Mouse (Mus musculus) E14TG2a.4 (cell line): ENCODE measurements around the gene Lrrc7.

Source experiments
- CTCF ChIP-seq: conservative IDR thresholded peaks from 2 replicates; pipeline ENCODE4 v1.5.1; 2014; ENCODE audit warnings: low read length
- NANOG ChIP-seq: IDR thresholded peaks from 2 replicates; pipeline ENCODE4 v1.6.1; 2014; ENCODE audit warnings: borderline replicate concordance, low read length, mixed read lengths
- POU5F1 ChIP-seq: IDR thresholded peaks from 2 replicates; pipeline ENCODE4 v1.6.1; 2014; ENCODE audit warnings: low read length, borderline replicate concordance

- TF ChIP-seq CTCF (no peak), POU5F1 (no peak), NANOG (no peak)
Observed at GRCm38 (mm10) chr3:158307415-158307814, 254.6 kb downstream of the Lrrc7 start.
